Mouse (Mus musculus): ENCODE data around the gene Ugt1a2.

DNA sequence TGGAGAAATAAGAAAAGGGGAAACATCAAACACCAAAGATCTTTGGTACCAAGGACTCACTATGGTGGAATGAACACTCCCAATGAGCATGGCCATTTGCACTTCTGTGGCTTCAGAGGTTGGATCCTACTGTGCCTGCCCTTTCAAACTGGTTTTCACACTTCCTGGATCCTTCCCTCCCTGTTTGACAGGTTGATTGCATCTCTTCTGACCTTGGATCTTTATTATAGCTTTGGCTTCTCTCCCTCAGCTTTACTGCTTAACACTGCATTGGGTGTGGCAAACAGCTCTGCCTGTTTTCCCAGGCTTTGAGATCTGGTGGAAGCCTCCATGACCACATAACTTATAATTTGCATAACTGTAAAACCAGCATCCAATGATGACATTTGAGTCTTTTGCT lies 19.9 kb downstream of the Ugt1a2 start:
- TF ChIP-seq MAFK (IDR thresholded peaks at IDR 0.05; ENCODE audit: insufficient read depth, low read depth, low read length) (no peak), ZNF384 (IDR thresholded peaks at IDR 0.05; ENCODE audit: low read depth, low read length) (no peak), HCFC1 (IDR thresholded peaks at IDR 0.05; ENCODE audit: borderline replicate concordance, insufficient read depth, low read length) (no peak), CHD2 (IDR thresholded peaks at IDR 0.05; ENCODE audit: low read depth, low read length) (no peak), ZC3H11A (IDR thresholded peaks at IDR 0.05; ENCODE audit: borderline replicate concordance, low read depth, low read length) (no peak)

Data from ES-E14 (cell line).